Mouse (Mus musculus) forebrain, embryonic 14.5 days (tissue): ENCODE data around the gene 1810010H24Rik. TPM values are rescaled to one million over a fixed set of nuclear protein-coding genes. Genes with fewer than 3 reads are reported as not detected.
"Not testable (repeated sequence)": the region's sequence is repeated elsewhere in the genome, so short reads cannot be mapped to it uniquely, and the experiment has no call there.

Experiments used
- ATAC-seq: fragments of 200-750 bp; cut with Nextera tagmentation; 2 replicates; pipeline ENCODE4 v1.8.0; 2017; ENCODE audit warnings: mild to moderate bottlenecking, moderate library complexity
- DNase-seq: peaks from one replicate; pipeline ENCODE4 v3.0.0-alpha.2; 2015; ENCODE audit warnings: low spot score
- H3K27ac ChIP-seq: fragments of 300-500 bp; sonication (generic); 2 replicates; pipeline ENCODE4 v1.5.1; 2014; ENCODE audit warnings: low read depth, mild to moderate bottlenecking, control low read depth, low read length, moderate library complexity
- H3K27me3 ChIP-seq: fragments of 300-500 bp; sonication (generic); replicated peaks from 2 replicates; pipeline ENCODE4 v1.6.1; 2014; ENCODE audit warnings: low read length, control low read depth, mixed read lengths; ENCODE audit not compliant: control insufficient read depth, insufficient read depth
- H3K36me3 ChIP-seq: fragments of 300-500 bp; sonication (generic); 2 replicates; pipeline ENCODE4 v1.6.1; 2014; ENCODE audit warnings: low read length, control low read depth; ENCODE audit not compliant: control insufficient read depth, insufficient read depth
- H3K4me1 ChIP-seq: fragments of 300-500 bp; sonication (generic); 2 replicates; pipeline ENCODE4 v1.6.1; 2014; ENCODE audit warnings: antibody characterized with exemption, low read length, control low read depth; ENCODE audit not compliant: control insufficient read depth, insufficient read depth
- H3K4me2 ChIP-seq: fragments of 300-500 bp; sonication (generic); 2 replicates; pipeline ENCODE4 v1.6.1; 2014; ENCODE audit warnings: mild to moderate bottlenecking, control low read depth, low read length
- H3K4me3 ChIP-seq: fragments of 300-500 bp; sonication (generic); 2 replicates; pipeline ENCODE4 v1.5.1; 2014; ENCODE audit warnings: low read depth, low read length, control low read depth
- H3K9ac ChIP-seq: fragments of 300-500 bp; sonication (generic); 2 replicates; pipeline ENCODE4 v1.6.1; 2014; ENCODE audit warnings: mild to moderate bottlenecking, low read length, control low read depth, moderate library complexity
- H3K9me3 ChIP-seq: fragments of 300-500 bp; sonication (generic); replicated peaks from 2 replicates; pipeline ENCODE4 v1.6.1; 2016; ENCODE audit warnings: low read length, control low read depth, mixed read lengths; ENCODE audit not compliant: control insufficient read depth
- WGBS: fragments of 180-500 bp; shearing (Covaris S2); extraction: QIAGEN DNeasy Blood & Tissue Kit; methylation state at CpG from one replicate; pipeline ENCODE4 v1.1.7; 2014; 5-methylcytosine and 5-hydroxymethylcytosine counted together
- polyA plus RNA-seq: library from polyadenylated mRNA; unstranded; fragments of >200 nt; fragmentation: Nextera tagmentation; extraction: Ambion mirVana; gene quantifications from 2 replicates; pipeline ENCODE4 v1.2.1, GENCODE M21; 2014

Gene 1810010H24Rik
- polyA plus RNA-seq, 1 experiment from 2014 or later: 4.6 TPM

DNA sequence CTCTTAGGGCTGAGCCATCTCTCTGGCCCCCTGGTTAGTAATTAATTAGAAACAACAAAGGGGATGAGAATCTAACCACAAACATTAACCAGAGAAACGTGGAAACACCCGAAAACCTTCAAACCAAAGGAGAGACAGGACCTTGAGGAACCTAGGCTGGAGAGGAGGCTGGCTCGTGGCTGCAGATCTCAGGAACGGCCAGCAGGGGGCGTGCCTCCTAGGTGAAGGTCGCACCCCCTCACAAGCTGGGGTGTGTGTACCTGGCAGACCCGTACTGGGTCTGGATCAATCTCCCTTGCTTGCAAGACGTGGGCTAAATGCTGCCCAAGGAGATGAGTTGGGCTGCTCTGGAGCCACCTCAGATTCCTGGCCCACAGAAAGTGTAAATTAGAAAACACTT is 6.9 kb upstream of the 1810010H24Rik start:
- Histone ChIP-seq H3K4me1 (no peaks in the 10 kb centered on the region), H3K9ac (no peak overlapping the region), H3K27ac (no peak overlapping the region), H3K27me3 (no peaks in the 10 kb centered on the region), H3K4me2 (no peak overlapping the region), H3K4me3 (no peak overlapping the region), H3K9me3 (no peaks in the 10 kb centered on the region), H3K36me3 (no peaks in the 10 kb centered on the region)
- DNase-seq (no peak), ATAC-seq (no peak)
- 35% methylated on average over 8 of the region's 8 CpGs for WGBS

DNA sequence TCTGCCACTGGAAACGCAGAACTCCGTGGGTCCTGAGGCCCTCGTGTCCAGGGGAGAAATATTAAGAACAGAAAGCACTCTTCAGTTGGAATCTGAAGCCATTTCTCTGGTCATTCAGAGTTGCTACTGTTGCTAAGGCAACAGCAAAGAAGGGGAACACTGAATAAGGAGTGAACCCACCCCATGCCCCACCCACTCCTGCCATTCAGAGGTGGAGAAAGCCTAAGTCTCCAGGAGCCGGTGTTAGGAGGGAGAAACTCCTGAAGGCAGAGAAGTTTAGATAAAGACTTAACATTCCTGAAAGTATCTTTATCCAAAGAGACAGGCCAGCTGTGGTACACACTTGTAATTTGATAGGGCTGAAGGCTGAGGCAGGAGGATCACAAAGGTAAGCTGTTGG is 6.2 kb upstream of the 1810010H24Rik start:
- no peaks in the 10 kb centered on the region for H3K27me3 ChIP-seq
- no peak for DNase-seq
- no peak for ATAC-seq
- H3K36me3 ChIP-seq: no peaks in the 10 kb centered on the region
- H3K4me2 ChIP-seq: no peak overlapping the region
- H3K4me1 ChIP-seq: no peaks in the 10 kb centered on the region
- H3K4me3 ChIP-seq: no peak overlapping the region
- no peak overlapping the region for H3K27ac ChIP-seq
- H3K9me3 ChIP-seq: no peaks in the 10 kb centered on the region
- no peak overlapping the region for H3K9ac ChIP-seq
- 35% methylated on average over 4 of the region's 4 CpGs for WGBS

DNA sequence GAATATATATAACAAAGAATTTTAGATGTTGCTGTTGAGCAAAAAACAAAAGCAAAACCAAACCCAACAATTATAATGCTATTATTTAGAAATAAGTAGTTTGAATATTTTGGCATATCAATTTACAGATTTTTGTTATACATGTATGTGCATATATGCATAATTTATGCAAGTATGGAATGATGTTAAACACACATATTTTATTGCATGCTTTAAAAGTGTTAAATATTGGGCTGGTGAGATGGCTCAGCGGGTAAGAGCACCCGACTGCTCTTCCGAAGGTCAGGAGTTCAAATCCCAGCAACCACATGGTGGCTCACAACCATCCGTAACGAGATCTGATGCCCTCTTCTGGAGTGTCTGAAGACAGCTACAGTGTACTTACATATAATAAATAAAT is 5.8 kb upstream of the 1810010H24Rik start:
- H3K27me3 ChIP-seq, H3K9ac ChIP-seq, H3K9me3 ChIP-seq, ATAC-seq, H3K4me3 ChIP-seq, H3K4me1 ChIP-seq, H3K36me3 ChIP-seq, DNase-seq, H3K27ac ChIP-seq, H3K4me2 ChIP-seq: not testable (repeated sequence)
- WGBS: 100% methylated on average over 3 of the region's 5 CpGs

DNA sequence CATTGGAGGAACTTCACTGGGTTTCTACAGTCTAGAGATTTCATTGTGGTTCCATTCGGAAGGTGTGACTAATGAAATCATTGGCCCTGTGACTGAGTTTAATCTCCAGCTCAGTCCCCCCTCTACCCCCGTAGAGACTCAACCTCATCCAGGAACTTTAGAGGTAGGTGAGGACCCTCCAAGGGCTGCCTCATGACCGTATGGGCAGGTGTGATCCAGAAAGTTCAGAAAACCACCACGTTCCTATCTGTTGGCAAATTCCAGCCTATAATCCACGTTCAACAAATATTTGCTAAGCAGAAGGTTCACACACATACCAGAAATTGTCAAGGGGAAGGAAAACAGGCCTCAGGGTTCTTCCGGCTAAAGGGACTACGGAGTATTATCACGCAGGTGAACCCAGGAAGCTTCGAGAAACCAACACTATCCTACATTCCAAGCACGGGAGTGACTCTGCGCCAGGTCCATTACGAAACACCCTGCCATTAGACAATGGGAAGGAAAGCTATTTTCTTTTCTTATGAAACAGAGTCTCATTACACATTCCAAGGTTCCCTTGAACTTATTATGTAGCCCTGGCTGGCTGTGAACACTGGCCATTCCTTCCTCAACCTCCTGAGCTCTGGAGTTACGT is 3.3 kb upstream of the 1810010H24Rik start:
- Histone ChIP-seq H3K4me1 (peaks cover 11% of the 10 kb centered on the region), H3K27me3 (no peaks in the 10 kb centered on the region), H3K27ac (no peak overlapping the region), H3K36me3 (no peaks in the 10 kb centered on the region), H3K4me2 (no peak overlapping the region), H3K9ac (no peak overlapping the region), H3K9me3 (no peaks in the 10 kb centered on the region), H3K4me3 (no peak overlapping the region)
- 90% methylated on average over 13 of the region's 13 CpGs for WGBS
- DNase-seq: no peak
- no peak for ATAC-seq

DNA sequence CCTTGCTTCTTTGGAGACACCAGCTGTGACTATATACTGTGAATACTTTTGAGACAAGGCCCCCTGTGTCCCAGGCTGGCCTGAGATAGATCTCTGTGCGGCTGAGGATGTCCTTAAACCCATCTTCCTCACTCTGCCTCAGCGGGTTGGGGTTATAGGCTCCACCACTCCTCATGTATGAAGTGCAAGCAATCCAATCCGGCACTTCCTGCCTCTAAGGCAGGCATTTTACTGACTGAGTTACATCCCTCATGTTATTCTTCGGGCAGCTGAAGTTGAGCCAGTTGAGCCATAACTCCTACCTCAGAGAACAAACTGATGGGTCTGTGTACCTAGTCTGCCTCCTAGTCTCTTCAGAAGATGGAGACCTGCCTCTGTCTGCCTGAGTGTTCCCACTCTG is 1.1 kb upstream of the 1810010H24Rik start:
- H3K4me2 ChIP-seq: peak overlapping the region; percentile 81; the same call in 1 of the 2 replicates
- H3K27me3 ChIP-seq: no peaks in the 10 kb centered on the region
- no peak overlapping the region for H3K4me3 ChIP-seq
- H3K9me3 ChIP-seq: no peaks in the 10 kb centered on the region
- no peak for DNase-seq
- no peaks in the 10 kb centered on the region for H3K36me3 ChIP-seq
- no peak overlapping the region for H3K27ac ChIP-seq
- peaks cover 11% of the 10 kb centered on the region for H3K4me1 ChIP-seq
- no peak overlapping the region for H3K9ac ChIP-seq
- WGBS: 77% methylated on average over 4 of the region's 4 CpGs
- ATAC-seq: no peak

DNA sequence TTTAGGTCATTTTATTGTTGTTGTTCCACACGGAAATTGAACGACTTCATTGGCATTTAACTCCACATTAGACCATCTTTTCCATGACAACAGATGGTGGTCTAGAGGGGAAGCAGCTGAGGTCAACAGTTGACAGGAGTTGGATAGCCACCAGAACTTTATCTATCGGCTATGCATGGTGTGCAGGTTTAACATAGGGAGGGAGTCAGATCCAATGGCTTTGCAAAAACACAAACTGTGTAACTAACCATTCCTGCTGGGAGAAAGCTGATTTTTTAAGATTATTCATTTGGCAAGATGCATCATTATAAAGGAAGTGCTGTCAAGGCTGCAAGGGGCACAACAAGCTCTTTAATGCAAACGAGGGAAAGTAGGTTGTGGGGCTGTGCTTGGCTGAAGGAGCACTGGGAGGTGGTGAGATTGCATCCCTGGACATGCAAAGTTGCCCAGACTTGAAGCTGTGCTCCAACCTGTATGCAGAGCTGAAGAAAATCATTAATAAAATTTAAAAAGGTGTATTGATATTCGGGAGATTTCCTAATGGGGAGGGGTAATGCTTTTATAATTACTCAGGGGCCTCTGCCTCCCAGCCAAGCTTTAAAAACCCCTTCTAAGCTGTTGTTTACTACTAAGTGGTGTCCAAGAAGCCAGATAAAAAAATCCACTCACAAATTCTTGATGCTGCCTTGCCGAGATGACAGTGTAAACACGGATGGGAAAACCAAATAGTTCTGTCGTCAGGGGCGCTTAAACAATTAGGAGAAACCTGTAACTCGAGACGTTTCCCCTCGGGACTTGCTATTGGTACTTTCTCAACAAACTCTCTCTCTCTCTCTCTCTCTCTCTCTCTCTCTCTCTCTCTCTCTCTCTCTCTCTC is 1.3 kb downstream of the 1810010H24Rik start:
- Histone ChIP-seq H3K4me1 (peaks cover 11% of the 10 kb centered on the region), H3K9me3 (no peaks in the 10 kb centered on the region), H3K4me3 (peak overlapping the region; percentile 53), H3K27me3 (no peaks in the 10 kb centered on the region), H3K27ac (no peak overlapping the region), H3K4me2 (peak overlapping the region; percentile 81), H3K9ac (no peak overlapping the region), H3K36me3 (no peaks in the 10 kb centered on the region)
- DNase-seq (no peak), ATAC-seq (no peak)
- WGBS: 11% methylated on average over 12 of the region's 12 CpGs

DNA sequence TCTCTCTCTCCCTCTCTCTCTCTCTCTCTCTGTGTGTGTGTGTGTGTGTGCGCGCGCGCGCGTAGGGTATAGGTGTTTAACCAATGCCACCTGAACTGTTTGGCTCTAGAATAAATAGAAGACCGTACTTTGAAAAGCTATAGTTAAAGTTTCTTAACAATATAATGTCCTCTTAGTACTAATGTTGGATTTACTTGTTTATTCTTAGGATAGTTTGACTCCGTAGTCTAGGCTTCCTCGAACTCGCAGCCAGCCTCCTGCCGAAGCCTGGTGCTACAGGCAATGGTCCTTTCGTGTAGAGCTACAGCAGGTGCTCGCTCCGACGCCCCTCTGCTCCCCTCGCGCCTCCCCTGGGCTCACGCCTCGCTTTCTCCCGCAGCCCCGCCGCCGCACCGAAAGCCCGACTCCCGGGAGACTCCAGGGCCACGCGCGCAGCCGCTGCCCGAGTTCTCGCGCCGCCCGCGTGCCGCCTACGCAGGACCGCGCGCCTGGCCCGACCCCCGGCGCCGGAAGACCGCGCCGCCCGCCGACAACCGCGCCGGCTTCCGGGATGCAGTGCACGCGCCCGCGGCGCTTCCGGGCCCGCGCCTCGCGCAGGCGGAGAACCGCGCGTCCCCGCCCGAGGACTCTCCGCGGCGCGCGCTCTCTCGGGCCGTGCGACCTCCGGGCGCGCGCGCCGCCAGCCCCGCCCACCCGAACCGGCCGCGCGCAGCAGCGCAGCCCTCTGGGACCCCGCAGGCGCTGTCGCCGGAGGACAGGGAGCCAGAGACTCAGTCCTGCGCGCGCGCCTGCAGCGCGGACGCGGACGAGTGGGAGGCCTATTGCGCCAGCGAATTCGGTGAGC is 2.2 kb downstream of the 1810010H24Rik start:
- WGBS: 1% methylated on average over 83 of the region's 107 CpGs
- ATAC-seq (peak; percentile 93), DNase-seq (peak; percentile 96)
- no peaks in the 10 kb centered on the region for H3K27me3 ChIP-seq
- H3K4me3 ChIP-seq: peak overlapping the region; percentile 53
- peak overlapping the region; percentile 74 for H3K9ac ChIP-seq
- peaks cover 16% of the 10 kb centered on the region for H3K4me1 ChIP-seq
- no peaks in the 10 kb centered on the region for H3K36me3 ChIP-seq
- H3K27ac ChIP-seq: peak overlapping the region; percentile 83
- H3K9me3 ChIP-seq: no peaks in the 10 kb centered on the region
- peak overlapping the region; percentile 81 for H3K4me2 ChIP-seq

DNA sequence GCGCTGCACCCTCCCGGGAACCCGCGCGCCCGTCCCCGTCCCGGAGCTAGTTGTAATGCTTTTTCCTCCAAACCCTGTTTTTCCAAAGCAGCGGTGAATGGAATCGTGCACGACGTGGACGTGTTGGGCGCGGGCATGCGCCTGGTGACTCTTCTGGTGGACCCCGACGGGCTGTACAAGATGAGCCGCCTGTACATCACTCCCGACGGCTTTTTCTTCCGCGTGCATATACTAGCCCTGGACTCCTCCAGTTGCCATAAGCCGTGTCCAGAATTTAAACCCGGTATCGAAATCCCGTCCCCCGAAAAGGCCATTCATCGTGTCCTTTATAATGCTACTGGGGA is 2.8 kb downstream of the 1810010H24Rik start:
- Histone ChIP-seq H3K4me1 (peaks cover 17% of the 10 kb centered on the region), H3K27ac (peak overlapping the region; percentile 83), H3K9ac (peak overlapping the region; percentile 74), H3K4me3 (peak overlapping the region; percentile 53), H3K4me2 (peak overlapping the region; percentile 81), H3K36me3 (no peaks in the 10 kb centered on the region), H3K9me3 (no peaks in the 10 kb centered on the region), H3K27me3 (no peaks in the 10 kb centered on the region)
- WGBS: 3% methylated on average over 29 of the region's 29 CpGs
- DNase-seq (no peak), ATAC-seq (peak; percentile 67)
